Mouse (Mus musculus) left cerebral cortex, postnatal 36 days (tissue): ENCODE measurements around the gene Ero1lb. TPM values are rescaled to one million over a fixed set of nuclear protein-coding genes. Genes with fewer than 3 reads are reported as not detected.
"Not testable (repeated sequence)": the region's sequence is repeated elsewhere in the genome, so short reads cannot be mapped to it uniquely, and the experiment has no call there.

Experiments
- DNase-seq, 2 experiments: peaks; one replicate each; pipeline ENCODE4 v3.0.0; 2021 to 2022; ENCODE audit warnings: low spot score in 2 of 2, mixed read lengths in 1 of 2
- intact Hi-C: fragments of 180-260 bp; cut with DNase I; formaldehyde crosslinking; loops from one replicate; pipeline ENCODE4 v1.15.1; 2025
- total RNA-seq, 2 experiments: library from RNA; stranded (reverse); gene quantifications; 2 replicates each; pipeline ENCODE4 v1.2.3; 2021

Ero1lb gene
- total RNA-seq, 2 experiments from 2014 or later, result 13.6 to 16.2 TPM

DNA sequence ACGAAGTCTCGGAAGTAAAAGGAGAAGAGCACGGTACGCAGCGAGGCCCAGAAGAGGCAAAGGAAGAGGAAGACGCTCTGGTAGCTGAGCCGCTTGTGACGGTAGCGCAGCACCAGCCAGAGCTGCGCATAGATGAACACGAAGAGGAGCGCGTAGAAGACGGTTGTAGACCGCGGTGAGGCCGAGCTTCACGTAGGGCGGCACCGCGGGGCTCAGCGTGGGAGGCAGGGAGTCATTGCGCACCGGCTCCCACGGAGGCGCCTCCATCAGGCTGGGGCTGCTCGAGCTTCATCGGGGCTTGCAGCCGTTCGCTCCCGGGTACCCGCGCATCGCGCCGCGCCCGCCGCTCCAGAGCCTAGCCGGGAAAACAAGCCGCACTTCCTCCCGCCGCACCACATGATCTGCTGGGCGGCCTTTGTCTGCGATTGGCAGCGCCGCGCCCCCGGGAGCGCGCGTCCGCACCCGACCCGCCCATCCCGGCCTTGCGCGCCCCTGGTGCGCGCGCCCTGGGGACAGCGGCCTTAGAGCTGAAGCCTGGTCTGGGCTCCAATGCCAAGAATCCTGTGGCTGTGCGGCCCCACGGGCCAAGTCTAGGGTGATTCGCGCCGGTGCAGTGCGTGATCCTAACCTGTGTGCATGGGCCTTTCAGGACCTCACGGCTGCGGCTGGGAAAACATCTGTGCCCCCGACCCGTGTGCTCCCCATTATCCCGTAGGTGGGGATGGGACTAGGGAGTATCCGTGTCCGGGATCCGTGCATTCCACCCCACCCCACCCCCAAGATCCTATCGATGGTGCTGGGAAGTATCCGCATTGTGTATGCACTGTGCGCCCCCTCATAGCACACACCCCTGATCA, 84.6 kb downstream of the Ero1lb start:
- intact Hi-C loops, result not testable (repeated sequence)
- peak; percentile 79 to 84 for DNase-seq

GRCm38 (mm10) chr13:12650877-12651176, 85.2 kb downstream of the Ero1lb start:
- DNase-seq, result peak; percentile 56 to 63
- intact Hi-C loops, result not testable (repeated sequence)

Other genes with a start within 250 kb of the Ero1lb start
- 10 to 100 TPM; 15.2 to 19.4 TPM for gene Actn2, start 225.1 kb upstream of the Ero1lb start, total RNA-seq
- gene Heatr1, start 170.8 kb upstream of the Ero1lb start, total RNA-seq, result 10 to 100 TPM; 24.1 to 31.6 TPM
- 10 to 100 TPM; 28.7 to 31.0 TPM for gene Lgals8, start 100.9 kb upstream of the Ero1lb start, total RNA-seq
- gene Edaradd, start 45.4 kb upstream of the Ero1lb start, total RNA-seq, result under 1 TPM; 0.09 to 0.10 TPM
- gene Prl2c3, start 234.2 kb downstream of the Ero1lb start, total RNA-seq, result not detected